Mouse (Mus musculus): ENCODE results near the gene Gsg1l. TPM values are rescaled to one million over a fixed set of nuclear protein-coding genes. Genes with fewer than 3 reads are reported as not detected.

Gsg1l gene
- polyA plus RNA-seq, 1 experiment from 2014 or later: 10.5 TPM

DNA sequence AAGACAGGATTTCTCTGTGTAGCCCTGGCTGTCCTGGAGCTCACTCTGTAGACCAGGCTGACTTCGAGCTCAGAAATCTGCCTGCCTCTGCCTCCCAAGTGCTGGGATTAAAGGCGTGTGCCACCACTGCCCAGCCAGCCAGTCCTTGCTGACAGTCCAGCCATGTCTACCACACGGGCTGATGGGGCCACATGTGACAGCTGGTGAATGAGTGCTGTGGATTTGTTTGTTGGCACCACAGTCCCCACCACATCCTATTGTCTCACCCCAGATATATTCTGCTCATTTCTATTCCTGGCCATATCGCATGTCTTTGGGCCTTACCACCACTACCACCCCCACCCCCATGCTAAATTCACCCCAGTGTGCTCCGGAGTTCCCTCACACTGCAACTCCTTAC lies 12.5 kb upstream of the Gsg1l start:
- no peaks in the 10 kb centered on the region for H3K27me3 ChIP-seq (replicated peaks)
- H3K4me3 ChIP-seq: no peak overlapping the region
- H3K27ac ChIP-seq: no peak overlapping the region
- no peaks in the 10 kb centered on the region for H3K4me1 ChIP-seq
- no peak overlapping the region for H3K9ac ChIP-seq
- H3K4me2 ChIP-seq: no peak overlapping the region
- ATAC-seq (replicated peaks): no peak
- WGBS: 91% methylated on average over 5 of the region's 5 CpGs
- no peaks in the 10 kb centered on the region for H3K9me3 ChIP-seq
- H3K36me3 ChIP-seq (replicated peaks): 0 out of 2 replicates have a peak, but pooled peaks cover 12% of the 10 kb centered on the region

DNA sequence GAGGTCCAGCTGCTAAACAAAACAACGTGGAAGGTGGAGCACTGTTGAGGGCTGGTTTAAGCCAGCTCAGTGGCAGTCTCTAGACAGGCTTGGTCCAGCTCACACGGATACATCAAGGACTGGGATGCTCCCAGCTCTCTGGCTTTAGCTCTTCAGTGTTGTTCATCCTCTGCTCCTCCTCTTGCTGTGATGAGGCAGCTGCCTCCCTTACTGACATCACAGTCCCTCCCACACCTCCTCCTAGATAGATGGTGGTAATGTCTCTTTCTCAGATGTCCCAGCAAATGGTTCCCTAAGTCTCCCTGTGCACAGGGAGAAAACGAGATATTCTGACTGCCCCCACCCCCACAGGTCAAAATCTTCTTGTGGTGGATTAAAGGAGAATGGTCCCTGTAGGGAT lies 11.0 kb upstream of the Gsg1l start:
- 45% methylated on average over 3 of the region's 3 CpGs for WGBS
- 0 out of 2 replicates have a peak, but pooled peaks cover under 1% of the 10 kb centered on the region for H3K36me3 ChIP-seq (replicated peaks)
- no peaks in the 10 kb centered on the region for H3K4me1 ChIP-seq
- H3K4me3 ChIP-seq: no peak overlapping the region
- no peak overlapping the region for H3K9ac ChIP-seq
- H3K27ac ChIP-seq: no peak overlapping the region
- H3K27me3 ChIP-seq (replicated peaks): no peaks in the 10 kb centered on the region
- no peak overlapping the region for H3K4me2 ChIP-seq
- no peaks in the 10 kb centered on the region for H3K9me3 ChIP-seq
- ATAC-seq (replicated peaks): no peak

DNA sequence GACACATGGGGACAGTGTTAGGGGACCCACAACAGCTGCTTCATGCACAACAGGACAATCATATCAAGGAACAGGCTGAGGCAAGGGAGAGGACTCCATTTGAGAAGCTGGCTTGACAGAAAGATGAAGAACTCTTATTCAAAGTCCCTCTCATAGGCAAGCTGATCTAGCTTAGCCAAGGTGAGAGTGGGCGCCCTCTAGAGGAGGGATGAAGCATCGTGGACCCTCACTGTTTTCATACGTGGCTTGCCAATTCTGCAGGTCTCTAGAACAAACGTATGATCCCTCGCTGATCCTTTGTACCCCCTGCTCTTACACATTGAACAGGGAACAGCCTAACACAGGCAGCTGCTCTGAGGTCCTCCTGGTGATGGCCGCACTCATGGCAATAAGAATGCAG lies 7.6 kb upstream of the Gsg1l start:
- 14% methylated on average over 6 of the region's 6 CpGs for WGBS

DNA sequence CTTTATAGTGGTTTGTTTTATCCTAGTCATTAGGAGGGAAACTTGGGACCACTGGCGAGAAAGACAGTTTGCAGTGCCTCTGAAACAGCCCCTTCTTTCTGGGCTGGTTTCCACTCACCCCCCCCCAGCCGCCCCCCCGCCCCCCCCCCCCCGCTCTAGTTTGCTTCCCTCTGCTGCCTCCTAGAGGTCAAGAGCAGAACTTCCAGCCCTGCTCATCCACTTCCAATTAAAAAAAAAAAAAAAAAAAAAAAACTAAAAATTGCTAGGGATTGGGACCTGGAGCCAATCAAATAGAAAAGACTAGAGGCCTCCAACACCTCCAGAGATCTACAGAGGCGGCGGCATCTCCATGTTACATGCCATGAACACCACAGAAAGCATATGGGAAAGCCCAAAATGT lies 5.9 kb upstream of the Gsg1l start:
- H3K4me1 ChIP-seq: peaks cover 24% of the 10 kb centered on the region
- ATAC-seq (replicated peaks): no peak

More for the DNA sequence above, 7.6 kb upstream of the Gsg1l start:
- H3K27ac ChIP-seq: no peak overlapping the region
- H3K9me3 ChIP-seq: no peaks in the 10 kb centered on the region
- no peak overlapping the region for H3K4me3 ChIP-seq
- peaks cover 12% of the 10 kb centered on the region for H3K4me1 ChIP-seq
- no peak overlapping the region for H3K4me2 ChIP-seq
- H3K36me3 ChIP-seq (replicated peaks): no peaks in the 10 kb centered on the region
- H3K27me3 ChIP-seq (replicated peaks): 0 out of 2 replicates have a peak, but pooled peaks cover 4% of the 10 kb centered on the region
- ATAC-seq (replicated peaks): no peak; the same call in 1 of the 2 replicates
- no peak overlapping the region for H3K9ac ChIP-seq

DNA sequence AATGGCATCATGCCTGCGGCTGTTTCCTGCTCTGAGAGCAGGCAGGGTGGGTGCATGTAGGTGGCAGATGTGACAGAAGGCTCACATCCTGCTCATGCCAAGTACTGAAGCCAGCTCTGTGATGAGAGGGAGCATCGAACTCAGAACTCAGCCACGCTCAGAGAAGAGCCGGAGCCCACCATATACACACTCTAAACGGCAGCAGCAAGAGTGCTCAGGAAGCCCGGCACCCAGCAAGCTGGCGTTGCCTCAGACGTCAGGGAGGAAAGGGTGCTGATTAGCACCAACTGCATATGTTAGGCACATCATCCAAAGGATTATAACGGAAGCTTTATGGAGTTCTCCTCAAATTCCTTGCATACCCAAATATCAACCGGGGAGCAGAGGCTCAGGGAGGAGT lies 5.4 kb upstream of the Gsg1l start:
- ATAC-seq (replicated peaks): no peak
- H3K4me1 ChIP-seq: peaks cover 28% of the 10 kb centered on the region
- H3K9me3 ChIP-seq: no peaks in the 10 kb centered on the region
- no peak overlapping the region for H3K27ac ChIP-seq
- H3K4me2 ChIP-seq: no peak overlapping the region
- H3K36me3 ChIP-seq (replicated peaks): no peaks in the 10 kb centered on the region
- H3K4me3 ChIP-seq: no peak overlapping the region
- H3K9ac ChIP-seq: no peak overlapping the region
- peaks cover 20% of the 10 kb centered on the region; the same call in 1 of the 2 replicates for H3K27me3 ChIP-seq (replicated peaks)
- WGBS: 69% methylated on average over 10 of the region's 10 CpGs

More for the DNA sequence above, 5.9 kb upstream of the Gsg1l start:
- Histone ChIP-seq H3K4me2 (no peak overlapping the region), H3K9ac (no peak overlapping the region), H3K27me3 (replicated peaks) (peaks cover 17% of the 10 kb centered on the region; the same call in 1 of the 2 replicates), H3K4me3 (no peak overlapping the region), H3K27ac (no peak overlapping the region), H3K9me3 (no peaks in the 10 kb centered on the region), H3K36me3 (replicated peaks) (no peaks in the 10 kb centered on the region)
- 16% methylated on average over 6 of the region's 6 CpGs for WGBS

DNA sequence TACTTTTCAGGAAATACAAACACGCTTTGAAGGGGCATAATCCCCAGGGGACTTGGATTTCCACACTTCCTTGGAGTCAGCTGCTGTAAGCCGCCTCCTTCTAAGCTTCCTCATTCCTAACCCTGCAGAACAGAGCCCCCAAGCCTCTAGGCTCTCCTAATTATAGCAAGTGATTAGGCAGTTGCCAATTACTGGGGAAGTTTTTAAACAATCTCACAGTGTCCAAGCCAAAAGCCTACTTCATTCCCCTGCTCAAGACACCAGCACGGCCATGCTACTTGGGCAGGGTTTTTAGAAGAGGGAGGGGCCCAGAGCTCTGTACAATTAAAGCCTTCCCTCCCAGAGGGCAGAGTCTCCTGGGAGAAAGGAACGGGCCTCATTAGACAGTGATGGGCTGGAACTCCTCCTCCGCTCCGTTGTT lies 4.1 kb upstream of the Gsg1l start:
- Histone ChIP-seq H3K27ac (no peak overlapping the region), H3K36me3 (replicated peaks) (no peaks in the 10 kb centered on the region), H3K4me1 (peaks cover 35% of the 10 kb centered on the region), H3K4me3 (no peak overlapping the region), H3K9me3 (no peaks in the 10 kb centered on the region), H3K9ac (no peak overlapping the region), H3K4me2 (no peak overlapping the region), H3K27me3 (replicated peaks) (peaks cover 20% of the 10 kb centered on the region; the same call in 1 of the 2 replicates)
- no peak for ATAC-seq (replicated peaks)
- WGBS: 8% methylated on average over 6 of the region's 6 CpGs

DNA sequence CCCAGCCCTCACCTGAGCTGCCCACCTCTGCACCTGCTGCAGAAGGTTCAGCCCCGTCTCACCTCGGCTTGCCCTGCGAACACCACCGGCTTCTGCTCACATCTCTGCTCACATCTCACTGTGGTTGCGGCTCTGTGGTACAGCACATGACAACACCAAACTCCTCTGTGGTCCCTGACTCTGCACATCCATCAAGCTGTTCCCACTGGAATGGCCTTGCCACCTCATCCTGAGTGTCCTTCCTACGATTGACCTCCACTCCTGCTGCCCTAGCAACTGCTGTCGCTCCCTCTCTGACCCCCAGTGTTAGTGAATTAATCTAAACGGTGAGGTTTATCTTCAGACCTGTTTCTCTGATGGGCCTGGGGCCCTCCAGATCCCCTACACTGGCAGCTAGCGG lies 2.9 kb upstream of the Gsg1l start:
- Histone ChIP-seq H3K4me1 (peaks cover 38% of the 10 kb centered on the region), H3K4me3 (no peak overlapping the region), H3K9ac (no peak overlapping the region), H3K36me3 (replicated peaks) (no peaks in the 10 kb centered on the region), H3K4me2 (no peak overlapping the region), H3K9me3 (no peaks in the 10 kb centered on the region), H3K27me3 (replicated peaks) (peaks cover 30% of the 10 kb centered on the region; the same call in 1 of the 2 replicates), H3K27ac (no peak overlapping the region)
- ATAC-seq (replicated peaks): no peak
- 91% methylated on average over 9 of the region's 9 CpGs for WGBS

DNA sequence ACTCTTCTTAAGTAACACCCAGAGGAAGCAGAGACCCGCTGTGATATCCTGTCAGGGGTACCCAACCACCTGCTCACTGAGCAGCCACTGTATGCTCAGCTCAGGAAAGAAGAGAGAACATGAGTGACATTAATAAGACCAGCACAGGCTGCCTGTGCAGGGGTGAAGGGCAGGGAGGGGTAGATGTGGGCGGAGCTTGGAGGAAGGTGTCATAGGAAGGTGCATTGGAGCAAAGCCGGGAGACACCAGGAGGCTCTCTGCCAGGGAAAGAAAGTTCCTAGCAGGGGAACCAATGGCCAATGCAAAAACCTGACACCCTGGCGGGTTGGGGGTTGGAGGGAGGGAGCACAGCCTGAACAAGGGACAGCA lies 1.8 kb upstream of the Gsg1l start:
- Histone ChIP-seq H3K27me3 (replicated peaks) (peaks cover 30% of the 10 kb centered on the region; the same call in 1 of the 2 replicates), H3K9ac (no peak overlapping the region), H3K4me1 (peaks cover 38% of the 10 kb centered on the region), H3K9me3 (no peaks in the 10 kb centered on the region), H3K4me2 (no peak overlapping the region), H3K36me3 (replicated peaks) (no peaks in the 10 kb centered on the region), H3K4me3 (no peak overlapping the region), H3K27ac (no peak overlapping the region)
- 0 out of 2 replicates have a peak, but pooled peaks have one; percentile 17 for ATAC-seq (replicated peaks)
- 13% methylated on average over 4 of the region's 4 CpGs for WGBS

DNA sequence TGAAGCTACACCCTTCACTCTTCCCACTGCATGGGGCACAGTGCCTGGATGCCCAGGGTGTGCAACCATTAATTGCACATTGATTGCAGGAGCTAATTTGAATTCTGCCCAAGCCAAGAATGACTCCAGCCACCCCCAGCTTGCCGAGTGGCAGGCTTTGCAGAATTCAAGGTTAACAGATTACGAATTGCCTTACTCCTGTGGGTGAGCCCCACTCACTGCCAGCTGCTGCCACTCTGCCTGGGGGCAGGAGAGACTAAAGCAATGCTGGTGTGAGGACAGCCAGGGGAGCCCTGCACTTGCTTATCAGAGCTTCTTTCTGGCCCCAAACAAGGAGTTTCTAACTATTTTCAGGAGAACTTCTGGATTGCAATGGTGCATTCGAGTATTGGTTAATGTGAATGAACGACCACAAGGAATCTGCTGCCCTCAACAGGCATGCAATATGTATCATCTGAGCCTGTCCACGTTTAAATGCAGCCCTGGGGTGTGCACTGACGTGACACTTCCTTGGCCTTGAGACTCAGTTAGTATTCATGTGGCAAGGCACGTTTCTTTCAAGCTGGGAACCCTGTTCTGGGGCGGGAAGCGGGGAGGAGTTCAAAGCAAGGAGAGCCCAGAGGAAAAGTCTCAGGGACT lies 1.2 kb upstream of the Gsg1l start:
- peaks cover 30% of the 10 kb centered on the region; the same call in 1 of the 2 replicates for H3K27me3 ChIP-seq (replicated peaks)

DNA sequence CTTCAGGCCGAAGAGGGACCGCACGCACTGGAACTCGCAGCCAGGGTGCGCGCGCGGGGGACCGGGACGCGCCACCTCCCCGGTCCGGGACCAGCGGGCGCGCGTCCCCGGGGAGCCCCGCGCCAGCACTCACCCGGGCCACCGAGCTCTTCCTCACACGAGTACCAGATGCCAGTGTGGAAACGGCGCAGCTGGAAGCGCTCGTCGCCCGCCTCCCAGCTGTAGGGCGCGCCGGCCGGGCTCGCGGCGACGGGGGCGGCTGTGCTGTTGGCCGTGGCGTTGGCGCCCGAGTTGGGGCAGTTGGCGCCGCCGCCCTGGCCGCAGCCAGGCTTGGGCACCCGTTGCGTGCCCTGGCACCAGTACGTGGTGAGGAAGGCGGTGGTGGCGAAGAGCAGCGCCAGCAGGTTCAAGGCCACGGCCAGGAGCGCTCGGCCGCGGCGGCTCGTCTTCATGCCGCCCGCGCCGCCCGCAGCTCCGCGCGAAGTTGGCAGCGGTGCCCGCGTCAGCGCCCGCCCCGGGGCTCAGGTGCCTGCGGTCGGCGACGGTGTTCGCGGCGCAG lies 405 bp downstream of the Gsg1l start:
- peaks cover 30% of the 10 kb centered on the region; the same call in 1 of the 2 replicates for H3K27me3 ChIP-seq (replicated peaks)
- WGBS: under 1% methylated on average over 62 of the region's 80 CpGs
- no peaks in the 10 kb centered on the region for H3K36me3 ChIP-seq (replicated peaks)
- H3K27ac ChIP-seq: peak overlapping the region; percentile 22; the same call in 1 of the 2 replicates
- H3K4me1 ChIP-seq: peaks cover 37% of the 10 kb centered on the region
- H3K9ac ChIP-seq: peak overlapping the region; percentile 40
- no peaks in the 10 kb centered on the region for H3K9me3 ChIP-seq
- H3K4me3 ChIP-seq: peak overlapping the region; percentile 60
- H3K4me2 ChIP-seq: peak overlapping the region; percentile 90
- peak; percentile 35 for ATAC-seq (replicated peaks)

More for the DNA sequence above, 1.2 kb upstream of the Gsg1l start:
- Histone ChIP-seq H3K4me1 (peaks cover 38% of the 10 kb centered on the region), H3K4me2 (no peak overlapping the region; the same call in 1 of the 2 replicates), H3K4me3 (no peak overlapping the region), H3K36me3 (replicated peaks) (no peaks in the 10 kb centered on the region), H3K9me3 (no peaks in the 10 kb centered on the region), H3K27ac (no peak overlapping the region), H3K9ac (no peak overlapping the region)
- WGBS: 14% methylated on average over 9 of the region's 9 CpGs
- ATAC-seq (replicated peaks): no peak

DNA sequence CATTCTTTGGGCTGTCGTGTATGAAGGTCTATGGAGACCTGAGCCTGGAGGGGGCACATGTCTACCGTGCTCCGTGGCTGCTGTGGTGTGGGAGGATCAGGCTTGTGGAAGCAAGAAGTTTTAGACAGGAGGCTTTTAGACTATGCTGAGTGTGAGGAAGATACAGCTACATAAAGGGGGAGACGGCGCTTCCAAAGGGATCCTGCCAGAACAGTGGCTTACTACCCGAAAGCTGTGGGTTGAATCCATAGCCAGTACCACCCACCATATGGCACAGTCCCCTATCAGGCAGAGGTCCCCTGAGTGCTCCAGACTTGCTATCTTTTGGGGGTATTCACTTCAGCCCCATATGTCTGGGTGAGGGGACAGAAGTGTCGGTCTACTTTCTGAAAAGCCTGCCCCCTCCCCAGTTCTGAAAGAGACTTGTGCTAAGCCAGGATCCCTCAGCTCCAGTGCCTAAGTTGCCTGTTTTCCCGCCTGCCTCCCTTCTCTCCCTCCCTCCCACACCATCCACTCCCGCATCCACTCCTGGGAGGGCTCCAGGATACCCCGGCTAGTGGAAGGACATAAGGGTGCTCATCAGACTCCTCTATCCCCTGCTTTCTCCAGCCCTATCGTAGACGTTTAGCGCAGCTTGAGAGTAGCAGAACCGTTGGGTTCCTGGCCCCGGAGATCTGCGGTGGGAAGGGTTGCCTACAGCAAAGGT lies 1.1 kb downstream of the Gsg1l start:
- Histone ChIP-seq H3K36me3 (replicated peaks) (no peaks in the 10 kb centered on the region), H3K27me3 (replicated peaks) (peaks cover 30% of the 10 kb centered on the region; the same call in 1 of the 2 replicates), H3K4me3 (peak overlapping the region; percentile 60), H3K9ac (peak overlapping the region; percentile 40), H3K27ac (no peak overlapping the region), H3K4me1 (peaks cover 29% of the 10 kb centered on the region), H3K4me2 (peak overlapping the region; percentile 90), H3K9me3 (no peaks in the 10 kb centered on the region)
- WGBS: 17% methylated on average over 16 of the region's 16 CpGs
- peak; percentile 7; the same call in 1 of the 2 replicates for ATAC-seq (replicated peaks)

DNA sequence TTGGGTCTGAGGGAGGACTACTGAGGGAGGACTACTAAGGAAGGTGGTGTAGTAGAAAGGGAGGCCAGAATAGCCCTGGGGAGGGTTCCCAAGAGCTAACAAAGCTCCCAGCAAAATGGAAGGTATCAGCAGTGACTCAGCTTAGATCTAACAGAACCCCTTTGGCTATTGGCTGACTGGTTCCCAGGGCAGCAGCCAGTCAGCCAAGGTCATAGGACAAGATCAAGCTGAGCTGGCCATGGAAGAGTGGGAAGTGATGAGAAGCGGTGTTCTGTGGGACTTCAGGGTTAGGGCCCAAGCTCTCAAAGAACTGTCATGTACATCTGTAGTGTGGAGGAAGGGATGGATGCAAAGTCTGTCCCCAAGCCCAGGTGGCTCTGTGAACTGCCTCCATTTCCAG lies 5.3 kb downstream of the Gsg1l start:
- H3K4me2 ChIP-seq: no peak overlapping the region
- no peak overlapping the region for H3K27ac ChIP-seq
- no peaks in the 10 kb centered on the region for H3K9me3 ChIP-seq
- 80% methylated on average over 1 of the region's 1 CpGs for WGBS
- H3K4me3 ChIP-seq: no peak overlapping the region
- no peaks in the 10 kb centered on the region for H3K36me3 ChIP-seq (replicated peaks)
- peaks cover 6% of the 10 kb centered on the region for H3K4me1 ChIP-seq
- H3K9ac ChIP-seq: no peak overlapping the region
- ATAC-seq (replicated peaks): no peak
- H3K27me3 ChIP-seq (replicated peaks): peaks cover 10% of the 10 kb centered on the region; the same call in 1 of the 2 replicates
